Mouse (Mus musculus): Measurements from ENCODE around the gene Olfr1255. TPM values are rescaled to one million over a fixed set of nuclear protein-coding genes. Genes with fewer than 3 reads are reported as not detected.

Gene Olfr1255
- total and polyA plus RNA-seq, 2 experiments from 2014 or later = not detected

GRCm38 (mm10) chr2:89848105-89848504 lies 36.3 kb downstream of the Olfr1255 start, which contains the start of gene Olfr48:
Gene Olfr48 (minus strand): TSS chr2:89848205.
- Histone ChIP-seq H3K4me2 (ENCODE audit: low read depth, low read length, poor library complexity, severe bottlenecking) (no peak within 1 kb of the TSS), H3K9me3 (ENCODE audit: low read length) (no peaks in the 10 kb centered on the region), H3K27ac (ENCODE audit: low read depth, low read length) (no peak within 1 kb of the TSS), H3K9ac (replicated peaks; ENCODE audit: low read length, poor library complexity, severe bottlenecking) (no peak within 1 kb of the TSS), H3K4me3 (ENCODE audit: low read depth, low read length) (no peak within 1 kb of the TSS), H3K27me3 (ENCODE audit: insufficient read depth, low read length) (no peaks in the 10 kb centered on the region), H3K4me1 (ENCODE audit: insufficient read depth, low read length) (no peaks in the 10 kb centered on the region), H3K36me3 (ENCODE audit: insufficient read depth, low read length) (no peaks in the 10 kb centered on the region)
- TF ChIP-seq CTCF (IDR thresholded peaks at IDR 0.05) = no peak
- 80% methylated on average over 5 of the region's 5 CpGs for WGBS
- ATAC-seq (ENCODE audit: low FRiP score) (no peak), DNase-seq (ENCODE audit: low spot score) (no peak)

GRCm38 (mm10) chr2:89849230-89849629 lies 37.4 kb downstream of the Olfr1255 start:
- WGBS = 98% methylated on average over 1 of the region's 1 CpGs
- TF ChIP-seq CTCF (IDR thresholded peaks at IDR 0.05) = no peak
- no peak for DNase-seq (ENCODE audit: low spot score)

More at GRCm38 (mm10) chr2:89849230-89849629, 37.4 kb downstream of the Olfr1255 start:
- ATAC-seq (ENCODE audit: low FRiP score) = no peak
- no peak overlapping the region for H3K27ac ChIP-seq (ENCODE audit: low read depth, low read length)
- no peaks in the 10 kb centered on the region for H3K27me3 ChIP-seq (ENCODE audit: insufficient read depth, low read length)
- H3K9me3 ChIP-seq (ENCODE audit: low read length) = no peaks in the 10 kb centered on the region
- no peak overlapping the region for H3K4me3 ChIP-seq (ENCODE audit: low read depth, low read length)
- no peaks in the 10 kb centered on the region for H3K36me3 ChIP-seq (ENCODE audit: insufficient read depth, low read length)
- no peak overlapping the region for H3K4me2 ChIP-seq (ENCODE audit: low read depth, low read length, poor library complexity, severe bottlenecking)
- H3K9ac ChIP-seq (replicated peaks; ENCODE audit: low read length, poor library complexity, severe bottlenecking) = no peak overlapping the region
- H3K4me1 ChIP-seq (ENCODE audit: insufficient read depth, low read length) = no peaks in the 10 kb centered on the region

Other genes starting within 250 kb of the Olfr1255 start
- gene Olfr1245, start 233.6 kb upstream of the Olfr1255 start, total RNA-seq (2014; rRNA removed) = not detected in 2 replicates
- not detected in 2 replicates for gene Olfr1245, start 233.6 kb upstream of the Olfr1255 start, polyA plus RNA-seq (2015; fragmentation: Nextera tagmentation; extraction: Ambion mirVana)
- gene Olfr1246, start 218.9 kb upstream of the Olfr1255 start, total RNA-seq (2014; rRNA removed) = not detected in 2 replicates
- gene Olfr1246, start 218.9 kb upstream of the Olfr1255 start, polyA plus RNA-seq (2015; fragmentation: Nextera tagmentation; extraction: Ambion mirVana) = not detected in 2 replicates
- gene Olfr1247, start 197.9 kb upstream of the Olfr1255 start, total RNA-seq (2014; rRNA removed) = not detected in 2 replicates
- gene Olfr1247, start 197.9 kb upstream of the Olfr1255 start, polyA plus RNA-seq (2015; fragmentation: Nextera tagmentation; extraction: Ambion mirVana) = not detected in 2 replicates
- gene Olfr1248, start 193.8 kb upstream of the Olfr1255 start, total RNA-seq (2014; rRNA removed) = not detected in 2 replicates
- gene Olfr1248, start 193.8 kb upstream of the Olfr1255 start, polyA plus RNA-seq (2015; fragmentation: Nextera tagmentation; extraction: Ambion mirVana) = not detected in 2 replicates
- not detected in 2 replicates for gene Olfr1249, start 177.1 kb upstream of the Olfr1255 start, total RNA-seq (2014; rRNA removed)
- not detected in 2 replicates for gene Olfr1249, start 177.1 kb upstream of the Olfr1255 start, polyA plus RNA-seq (2015; fragmentation: Nextera tagmentation; extraction: Ambion mirVana)
- not detected in 2 replicates for gene Olfr1250, start 150.6 kb upstream of the Olfr1255 start, total RNA-seq (2014; rRNA removed)
- not detected in 2 replicates for gene Olfr1250, start 150.6 kb upstream of the Olfr1255 start, polyA plus RNA-seq (2015; fragmentation: Nextera tagmentation; extraction: Ambion mirVana)
- gene Olfr1251, start 140.1 kb upstream of the Olfr1255 start, total RNA-seq (2014; rRNA removed) = not detected in 2 replicates
- gene Olfr1251, start 140.1 kb upstream of the Olfr1255 start, polyA plus RNA-seq (2015; fragmentation: Nextera tagmentation; extraction: Ambion mirVana) = not detected in 2 replicates
- gene Olfr1252, start 87.0 kb upstream of the Olfr1255 start, total RNA-seq (2014; rRNA removed) = not detected in 2 replicates
- gene Olfr1252, start 87.0 kb upstream of the Olfr1255 start, polyA plus RNA-seq (2015; fragmentation: Nextera tagmentation; extraction: Ambion mirVana) = not detected in 2 replicates
- gene Olfr1253, start 55.0 kb upstream of the Olfr1255 start, total RNA-seq (2014; rRNA removed) = not detected in 2 replicates
- not detected in 2 replicates for gene Olfr1253, start 55.0 kb upstream of the Olfr1255 start, polyA plus RNA-seq (2015; fragmentation: Nextera tagmentation; extraction: Ambion mirVana)
- not detected in 2 replicates for gene Olfr1254, start 18.4 kb upstream of the Olfr1255 start, total RNA-seq (2014; rRNA removed)
- not detected in 2 replicates for gene Olfr1254, start 18.4 kb upstream of the Olfr1255 start, polyA plus RNA-seq (2015; fragmentation: Nextera tagmentation; extraction: Ambion mirVana)
- gene Olfr1256, start 29.5 kb downstream of the Olfr1255 start, total RNA-seq (2014; rRNA removed) = not detected in 2 replicates
- gene Olfr1256, start 29.5 kb downstream of the Olfr1255 start, polyA plus RNA-seq (2015; fragmentation: Nextera tagmentation; extraction: Ambion mirVana) = not detected in 2 replicates
- gene Olfr48, start 36.2 kb downstream of the Olfr1255 start, total RNA-seq (2014; rRNA removed) = 0.05 TPM in 1 of 2 replicates, not detected in the other
- not detected in 2 replicates for gene Olfr48, start 36.2 kb downstream of the Olfr1255 start, polyA plus RNA-seq (2015; fragmentation: Nextera tagmentation; extraction: Ambion mirVana)
- not detected in 2 replicates for gene Olfr1257, start 66.4 kb downstream of the Olfr1255 start, total RNA-seq (2014; rRNA removed)
- not detected in 2 replicates for gene Olfr1257, start 66.4 kb downstream of the Olfr1255 start, polyA plus RNA-seq (2015; fragmentation: Nextera tagmentation; extraction: Ambion mirVana)
- not detected in 2 replicates for gene Olfr1258, start 115.3 kb downstream of the Olfr1255 start, total RNA-seq (2014; rRNA removed)
- gene Olfr1258, start 115.3 kb downstream of the Olfr1255 start, polyA plus RNA-seq (2015; fragmentation: Nextera tagmentation; extraction: Ambion mirVana) = not detected in 2 replicates
- not detected in 2 replicates for gene Olfr1259, start 136.6 kb downstream of the Olfr1255 start, total RNA-seq (2014; rRNA removed)
- not detected in 2 replicates for gene Olfr1259, start 136.6 kb downstream of the Olfr1255 start, polyA plus RNA-seq (2015; fragmentation: Nextera tagmentation; extraction: Ambion mirVana)
- not detected in 2 replicates for gene Olfr1260, start 162.3 kb downstream of the Olfr1255 start, total RNA-seq (2014; rRNA removed)
- gene Olfr1260, start 162.3 kb downstream of the Olfr1255 start, polyA plus RNA-seq (2015; fragmentation: Nextera tagmentation; extraction: Ambion mirVana) = not detected in 2 replicates
- gene Olfr1261, start 179.2 kb downstream of the Olfr1255 start, total RNA-seq (2014; rRNA removed) = not detected in 2 replicates
- not detected in 2 replicates for gene Olfr1261, start 179.2 kb downstream of the Olfr1255 start, polyA plus RNA-seq (2015; fragmentation: Nextera tagmentation; extraction: Ambion mirVana)
- not detected in 2 replicates for gene Olfr1262, start 188.1 kb downstream of the Olfr1255 start, total RNA-seq (2014; rRNA removed)
- not detected in 2 replicates for gene Olfr1262, start 188.1 kb downstream of the Olfr1255 start, polyA plus RNA-seq (2015; fragmentation: Nextera tagmentation; extraction: Ambion mirVana)
- not detected in 2 replicates for gene Olfr1263, start 200.1 kb downstream of the Olfr1255 start, total RNA-seq (2014; rRNA removed)
- not detected in 2 replicates for gene Olfr1263, start 200.1 kb downstream of the Olfr1255 start, polyA plus RNA-seq (2015; fragmentation: Nextera tagmentation; extraction: Ambion mirVana)
- not detected in 2 replicates for gene Olfr1264, start 213.5 kb downstream of the Olfr1255 start, total RNA-seq (2014; rRNA removed)
- gene Olfr1264, start 213.5 kb downstream of the Olfr1255 start, polyA plus RNA-seq (2015; fragmentation: Nextera tagmentation; extraction: Ambion mirVana) = not detected in 2 replicates
- gene Olfr1265, start 223.3 kb downstream of the Olfr1255 start, total RNA-seq (2014; rRNA removed) = not detected in 2 replicates
- not detected in 2 replicates for gene Olfr1265, start 223.3 kb downstream of the Olfr1255 start, polyA plus RNA-seq (2015; fragmentation: Nextera tagmentation; extraction: Ambion mirVana)